In the genomic region with DNA sequence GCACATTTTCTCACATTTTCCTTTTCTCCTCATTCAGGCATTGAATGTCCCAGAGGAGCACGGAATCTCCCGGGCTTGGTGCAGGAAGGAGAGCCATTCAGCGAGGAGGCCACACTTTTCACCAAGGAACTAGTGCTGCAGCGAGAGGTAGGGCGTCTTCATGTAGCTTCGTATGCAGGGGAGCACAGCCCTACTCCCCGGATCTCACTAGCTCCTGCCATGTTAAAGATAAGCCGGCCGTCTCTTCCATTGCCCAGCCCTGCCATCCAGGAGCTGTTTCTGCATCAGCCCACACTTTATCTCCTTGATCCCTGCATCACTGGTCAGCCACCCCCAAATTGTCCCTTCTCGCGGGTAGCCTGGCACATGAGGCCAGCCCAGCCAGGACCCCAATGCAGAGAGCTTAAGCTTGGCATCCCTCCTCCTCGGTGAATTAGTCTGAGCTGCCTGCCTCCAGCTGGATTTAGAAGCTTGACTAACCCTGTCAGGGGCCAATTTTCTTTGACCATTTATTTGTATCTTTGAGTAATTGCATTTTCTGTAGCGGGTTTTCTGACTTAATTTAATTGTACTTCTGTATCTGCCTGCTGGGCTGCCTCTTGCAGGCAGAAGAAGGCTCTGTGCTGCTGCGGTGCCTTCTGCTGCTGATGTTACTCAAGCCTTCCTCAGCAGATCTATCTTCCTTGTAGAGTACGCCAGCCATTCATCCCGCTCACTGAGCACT, we compare ENCODE assay signal across 18 mouse cellular contexts. TPM values are rescaled to one million over a fixed set of nuclear protein-coding genes. Genes with fewer than 3 reads are reported as not detected.
DNase-seq lines count a peak whose midpoint lies in the region; ATAC-seq lines count a peak whose summit lies in the region.
"Had no signal": no experiment of that assay in that cellular context is flagged by ENCODE, and none has a peak within 500 bp of the region (broad histone marks: within the 10 kb centered on the region; RNA-seq: fewer than 3 reads in every experiment).

No protein-coding gene starts in this region.

- no peaks in the 10 kb centered on the region for H3K9me3 ChIP-seq in forebrain, embryonic 13.5 days (replicated peaks)
- H3K9me3 ChIP-seq in forebrain, embryonic 11.5 days (ENCODE audit: control insufficient read depth, low read length) = no peaks in the 10 kb centered on the region
- H3K9me3 ChIP-seq in hindbrain, embryonic 12.5 days (replicated peaks) = no peaks in the 10 kb centered on the region
- no peaks in the 10 kb centered on the region for H3K9me3 ChIP-seq in midbrain, embryonic 14.5 days (ENCODE audit: control insufficient read depth, low read length)
- H3K9me3 ChIP-seq: kidney, embryonic 15.5 days; limb, embryonic 10.5 days; liver, embryonic 12.5 days had no signal

- no peaks in the 10 kb centered on the region for H3K36me3 ChIP-seq in forebrain, embryonic 13.5 days (ENCODE audit: poor library complexity, severe bottlenecking)
- H3K36me3 ChIP-seq in forebrain, embryonic 11.5 days (ENCODE audit: control insufficient read depth, insufficient read depth, low read length) = no peaks in the 10 kb centered on the region
- peaks cover 11% of the 10 kb centered on the region for H3K36me3 ChIP-seq in hindbrain, embryonic 12.5 days
- 0 out of 2 replicates have a peak, but pooled peaks cover 2% of the 10 kb centered on the region for H3K36me3 ChIP-seq in midbrain, embryonic 14.5 days (ENCODE audit: control insufficient read depth, insufficient read depth, low read length)

- no peak for DNase-seq in forebrain, embryonic 11.5 days (ENCODE audit: low spot score)
- peak; percentile 81 for DNase-seq in MN1 (ENCODE audit: low spot score)
- peak; percentile 38 for DNase-seq in midbrain, embryonic 14.5 days
- DNase-seq in Muller cell, postnatal 12 days (ENCODE audit: inconsistent ontology term) = no peak
- DNase-seq in yolk sac, embryonic 10.5 days (ENCODE audit: low spot score) = no peak
- no peak for DNase-seq in right cerebral cortex, adult 2 months (ENCODE audit: low spot score in 2 of 2)
- DNase-seq: gastrocnemius, postnatal 36 days; heart, postnatal 14 days; lung, postnatal 4 days; right cerebral cortex, postnatal 14 days had no signal

- WGBS in forebrain, embryonic 13.5 days = 68% methylated on average over 16 of the region's 16 CpGs
- 81% methylated on average over 16 of the region's 16 CpGs for WGBS in forebrain, embryonic 11.5 days
- WGBS in hindbrain, embryonic 12.5 days = 86% methylated on average over 16 of the region's 16 CpGs
- 67% methylated on average over 16 of the region's 16 CpGs for WGBS in midbrain, embryonic 14.5 days

- no peak overlapping the region for H3K4me2 ChIP-seq in forebrain, embryonic 13.5 days
- H3K4me2 ChIP-seq in forebrain, embryonic 11.5 days (ENCODE audit: low read depth, low read length, severe bottlenecking) = no peak overlapping the region
- H3K4me2 ChIP-seq in hindbrain, embryonic 12.5 days (replicated peaks) = no peak overlapping the region
- 0 out of 2 replicates have a peak overlapping the region, but pooled peaks have one; percentile 1 for H3K4me2 ChIP-seq in midbrain, embryonic 14.5 days (ENCODE audit: low read length)
- H3K4me2 ChIP-seq: heart, embryonic 11.5 days; kidney, embryonic 15.5 days; liver, embryonic 12.5 days; lung, embryonic 14.5 days had no signal

- H3K9ac ChIP-seq in forebrain, embryonic 13.5 days = 0 out of 2 replicates have a peak overlapping the region, but pooled peaks have one; percentile 6
- no peak overlapping the region for H3K9ac ChIP-seq in forebrain, embryonic 11.5 days (ENCODE audit: low read length)
- H3K9ac ChIP-seq in hindbrain, embryonic 12.5 days = no peak overlapping the region
- H3K9ac ChIP-seq in midbrain, embryonic 14.5 days (replicated peaks; ENCODE audit: low read length) = no peak overlapping the region; the same call in 1 of the 2 replicates
- H3K9ac ChIP-seq: kidney, embryonic 15.5 days; liver, embryonic 12.5 days; lung, embryonic 14.5 days had no signal

- no peak overlapping the region for H3K4me3 ChIP-seq in forebrain, embryonic 13.5 days
- H3K4me3 ChIP-seq in forebrain, embryonic 11.5 days (ENCODE audit: low read depth, low read length) = no peak overlapping the region
- no peak overlapping the region for H3K4me3 ChIP-seq in hindbrain, embryonic 12.5 days
- no peak overlapping the region for H3K4me3 ChIP-seq in midbrain, embryonic 14.5 days (replicated peaks; ENCODE audit: low read depth, low read length)
- H3K4me3 ChIP-seq: kidney, embryonic 15.5 days; limb, embryonic 10.5 days; liver, embryonic 12.5 days had no signal

- no peaks in the 10 kb centered on the region for H3K27me3 ChIP-seq in forebrain, embryonic 13.5 days
- H3K27me3 ChIP-seq in forebrain, embryonic 11.5 days (ENCODE audit: control insufficient read depth, insufficient read depth, low read length) = no peaks in the 10 kb centered on the region
- H3K27me3 ChIP-seq in hindbrain, embryonic 12.5 days = no peaks in the 10 kb centered on the region
- no peaks in the 10 kb centered on the region for H3K27me3 ChIP-seq in midbrain, embryonic 14.5 days (ENCODE audit: control insufficient read depth, insufficient read depth, low read length)
- H3K27me3 ChIP-seq: kidney, embryonic 15.5 days; liver, embryonic 12.5 days had no signal

- peaks cover 23% of the 10 kb centered on the region for H3K4me1 ChIP-seq in forebrain, embryonic 13.5 days
- H3K4me1 ChIP-seq in forebrain, embryonic 11.5 days (replicated peaks; ENCODE audit: control insufficient read depth, insufficient read depth, low read length) = 0 out of 2 replicates have a peak, but pooled peaks cover 2% of the 10 kb centered on the region
- H3K4me1 ChIP-seq in hindbrain, embryonic 12.5 days = peaks cover 14% of the 10 kb centered on the region
- H3K4me1 ChIP-seq in midbrain, embryonic 14.5 days (ENCODE audit: control insufficient read depth, insufficient read depth, low read length) = peaks cover 11% of the 10 kb centered on the region
- H3K4me1 ChIP-seq: kidney, embryonic 15.5 days; limb, embryonic 10.5 days had no signal

- H3K27ac ChIP-seq in forebrain, embryonic 13.5 days = 0 out of 2 replicates have a peak overlapping the region, but pooled peaks have one; percentile 3
- H3K27ac ChIP-seq in forebrain, embryonic 11.5 days (ENCODE audit: low read depth, low read length) = no peak overlapping the region
- H3K27ac ChIP-seq in hindbrain, embryonic 12.5 days = peak overlapping the region; percentile 44; the same call in 1 of the 2 replicates
- peak overlapping the region; percentile 58 for H3K27ac ChIP-seq in midbrain, embryonic 14.5 days (replicated peaks; ENCODE audit: low read depth, low read length)
- H3K27ac ChIP-seq: kidney, embryonic 15.5 days; limb, embryonic 10.5 days; liver, embryonic 12.5 days; stomach, postnatal 0 days had no signal

- peak; percentile 29; the same call in 1 of the 2 replicates for ATAC-seq in forebrain, embryonic 13.5 days
- ATAC-seq in forebrain, embryonic 11.5 days (replicated peaks; ENCODE audit: low FRiP score) = no peak
- ATAC-seq in hindbrain, embryonic 12.5 days (ENCODE audit: low FRiP score) = peak; percentile 57
- ATAC-seq in midbrain, embryonic 14.5 days (ENCODE audit: low FRiP score, low TSS enrichment) = peak; percentile 14; the same call in 1 of the 2 replicates
- ATAC-seq: liver, embryonic 12.5 days had no signal

RNA-seq across cellular contexts. Expression of gene Lrrc4, which starts 35.6 kb away (rescaled TPM):
- polyA plus RNA-seq in forebrain, embryonic 13.5 days (2015; fragmentation: Nextera tagmentation; extraction: Ambion mirVana) = 3.8 and 4.3 TPM in 2 replicates
- 3.6 and 3.7 TPM in 2 replicates for polyA plus RNA-seq in forebrain, embryonic 11.5 days (2014; fragmentation: Nextera tagmentation; extraction: Ambion mirVana)
- polyA plus RNA-seq in hindbrain, embryonic 12.5 days (2016; fragmentation: Nextera tagmentation; extraction: Ambion mirVana) = 3.6 and 4.6 TPM in 2 replicates
- 7.5 and 8.3 TPM in 2 replicates for polyA plus RNA-seq in midbrain, embryonic 14.5 days (2014; fragmentation: Nextera tagmentation; extraction: Ambion mirVana)

Comparison
In these comparisons a context has a peak if more than half of its experiments do, and no peak if none do; other contexts are left out.
1. DNase-seq: peak in MN1 (single experiment) and midbrain, embryonic 14.5 days (single experiment); none in forebrain, embryonic 11.5 days (single experiment), Muller cell, postnatal 12 days (single experiment), yolk sac, embryonic 10.5 days (single experiment) and right cerebral cortex, adult 2 months (0 of 2).